Mouse (Mus musculus): ENCODE results near the gene Ifngr2.

GRCm38 (mm10) chr16:91533097-91534001, 13.5 kb upstream of the Ifngr2 start:
- no peak for TF ChIP-seq CTCF (IDR thresholded peaks at IDR 0.05; ENCODE audit: low read depth, low read length)
- TF ChIP-seq POLR2A (IDR thresholded peaks at IDR 0.05; ENCODE audit: extremely low read depth, insufficient read depth, low read length), result no peak

All from liver, adult 2 months (tissue).